Comparison of ENCODE assay signal across 13 mouse cellular contexts in genomic region chr2:179533881-179534280, GRCm38 (mm10).
"Had no signal": no experiment of that assay in that cellular context is flagged by ENCODE, and none has a peak within 500 bp of the region (broad histone marks: within the 10 kb centered on the region; RNA-seq: fewer than 3 reads in every experiment).

No protein-coding gene starts in this region.

- ATAC-seq: liver, postnatal 0 days had no signal

- H3K4me2 ChIP-seq: kidney, embryonic 15.5 days; limb, embryonic 12.5 days; liver, embryonic 13.5 days; lung, embryonic 15.5 days; midbrain, embryonic 12.5 days; stomach, embryonic 15.5 days had no signal

- DNase-seq: kidney, postnatal 14 days; liver; liver, embryonic 13.5 days; liver, postnatal 0 days; right cerebral cortex, postnatal 14 days; thymus, postnatal 36 days had no signal

- H3K9me3 ChIP-seq: kidney, embryonic 15.5 days; limb, embryonic 12.5 days; liver, embryonic 13.5 days; lung, embryonic 15.5 days; midbrain, embryonic 12.5 days; stomach, embryonic 15.5 days had no signal

- H3K36me3 ChIP-seq: kidney, embryonic 15.5 days; limb, embryonic 12.5 days; liver, embryonic 13.5 days; lung, embryonic 15.5 days; midbrain, embryonic 12.5 days; stomach, embryonic 15.5 days had no signal

- H3K4me3 ChIP-seq: kidney, embryonic 15.5 days; limb, embryonic 12.5 days; liver, embryonic 13.5 days; lung, embryonic 15.5 days; megakaryocyte, embryonic 14.5 days; midbrain, embryonic 12.5 days; stomach, embryonic 15.5 days had no signal

- H3K27me3 ChIP-seq: liver, embryonic 13.5 days; lung, embryonic 15.5 days; stomach, embryonic 15.5 days had no signal

- H3K4me1 ChIP-seq: liver, embryonic 13.5 days; lung, embryonic 15.5 days; megakaryocyte, embryonic 14.5 days; stomach, embryonic 15.5 days had no signal

- H3K9ac ChIP-seq: kidney, embryonic 15.5 days; limb, embryonic 12.5 days; liver, embryonic 13.5 days; liver, postnatal 0 days; lung, embryonic 15.5 days; midbrain, embryonic 12.5 days; stomach, embryonic 15.5 days had no signal

- H3K27ac ChIP-seq: kidney, embryonic 15.5 days; limb, embryonic 12.5 days; liver, embryonic 13.5 days; lung, embryonic 15.5 days; macrophage; midbrain, embryonic 12.5 days; stomach, embryonic 15.5 days had no signal
